8 mouse cellular contexts compared by ENCODE assay signal in the genomic region with DNA sequence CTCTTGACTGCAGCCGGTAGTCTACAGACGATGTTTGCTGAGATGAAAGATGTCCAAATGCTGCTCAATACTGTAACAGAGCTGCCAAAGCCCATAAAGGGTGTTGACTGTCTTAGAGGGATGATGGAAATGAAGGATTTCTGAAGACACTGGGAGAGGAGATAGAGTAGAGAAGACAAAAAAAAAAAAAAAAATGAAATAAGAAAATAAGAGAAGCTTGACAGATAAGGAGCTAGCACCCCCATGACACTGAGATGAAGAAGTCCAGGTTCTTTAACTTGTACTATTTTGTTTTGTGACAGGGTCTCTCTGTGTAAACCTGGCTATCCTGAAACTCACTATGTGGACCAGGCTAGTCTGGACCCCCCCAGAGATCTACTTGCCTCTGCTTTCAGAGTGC. TPM values are rescaled to one million over a fixed set of nuclear protein-coding genes. Genes with fewer than 3 reads are reported as not detected.
DNase-seq lines count a peak whose midpoint lies in the region; ATAC-seq and TF ChIP-seq lines count a peak whose summit lies in the region.

No protein-coding gene starts in this region.

- no peak for TF ChIP-seq POLR2A in CH12.LX (IDR thresholded peaks at IDR 0.05; ENCODE audit: low read depth, low read length)

- peak overlapping the region; percentile 91 for H3K4me3 ChIP-seq in heart, embryonic 13.5 days
- H3K4me3 ChIP-seq in CH12.LX (replicated peaks in 1 of 3; ENCODE audit: low read depth in 2 of 3, low read length in 2 of 3, poor library complexity in 1 of 3), result peak overlapping the region in 1 of 3 experiments; percentile 66
- no peak overlapping the region for H3K4me3 ChIP-seq in forebrain, embryonic 11.5 days (ENCODE audit: low read depth, low read length)
- peak overlapping the region; percentile 82 for H3K4me3 ChIP-seq in liver, embryonic 13.5 days (replicated peaks)

- no peaks in the 10 kb centered on the region for H3K9me3 ChIP-seq in heart, embryonic 13.5 days
- peaks cover 3% of the 10 kb centered on the region for H3K9me3 ChIP-seq in CH12.LX (replicated peaks; ENCODE audit: low read length)
- H3K9me3 ChIP-seq in forebrain, embryonic 11.5 days (ENCODE audit: control insufficient read depth, low read length), result no peaks in the 10 kb centered on the region
- H3K9me3 ChIP-seq in liver, embryonic 13.5 days (replicated peaks), result no peaks in the 10 kb centered on the region

- peak overlapping the region; percentile 96 for H3K9ac ChIP-seq in heart, embryonic 13.5 days
- no peak overlapping the region for H3K9ac ChIP-seq in CH12.LX (ENCODE audit: insufficient read depth, low read depth)
- no peak overlapping the region for H3K9ac ChIP-seq in forebrain, embryonic 11.5 days (ENCODE audit: low read length)
- peak overlapping the region; percentile 87 for H3K9ac ChIP-seq in liver, embryonic 13.5 days

- dilution Hi-C loops in CH12.LX (cut with MboI; ENCODE audit: extremely low pct_ligation_motif_present, extremely low pct_unique_long_range_greater_than_20kb, low sequenced_read_pairs), result no loop called here

- H3K4me1 ChIP-seq in heart, embryonic 13.5 days, result peaks cover 21% of the 10 kb centered on the region
- peaks cover 0 to 25% of the 10 kb centered on the region in 2 experiments; a peak in 2 of 4 replicates for H3K4me1 ChIP-seq in CH12.LX (ENCODE audit: control insufficient read depth in 1 of 2, insufficient read depth in 2 of 2)
- peaks cover 7% of the 10 kb centered on the region; the same call in 1 of the 2 replicates for H3K4me1 ChIP-seq in forebrain, embryonic 11.5 days (replicated peaks; ENCODE audit: control insufficient read depth, insufficient read depth, low read length)
- H3K4me1 ChIP-seq in liver, embryonic 13.5 days (replicated peaks), result peaks cover 24% of the 10 kb centered on the region

- in situ Hi-C loops in CH12.LX (cut with MboI; ENCODE audit: low pct_ligation_motif_present, low pct_unique_long_range_greater_than_20kb, low sequenced_read_pairs), result no loop called here

- H3K79me2 ChIP-seq in CH12.LX (replicated peaks; ENCODE audit: control insufficient read depth, extremely low read depth, insufficient read depth, poor library complexity, severe bottlenecking), result peaks cover 4% of the 10 kb centered on the region; the same call in 1 of the 2 replicates

- no peak for TF ChIP-seq EP300 in CH12.LX (IDR thresholded peaks at IDR 0.05; ENCODE audit: low read length)

- peaks cover 17% of the 10 kb centered on the region for H3K27me3 ChIP-seq in heart, embryonic 13.5 days (replicated peaks)
- peaks cover 12% of the 10 kb centered on the region for H3K27me3 ChIP-seq in CH12.LX (replicated peaks)
- no peaks in the 10 kb centered on the region; the same call in 1 of the 2 replicates for H3K27me3 ChIP-seq in forebrain, embryonic 11.5 days (ENCODE audit: control insufficient read depth, insufficient read depth, low read length)
- peaks cover 21% of the 10 kb centered on the region; the same call in 1 of the 2 replicates for H3K27me3 ChIP-seq in liver, embryonic 13.5 days

- no peak for ATAC-seq in heart, embryonic 13.5 days (ENCODE audit: extremely low read depth, insufficient number of reproducible peaks, low FRiP score, low TSS enrichment)
- ATAC-seq in forebrain, embryonic 11.5 days (replicated peaks; ENCODE audit: low FRiP score), result no peak
- ATAC-seq in liver, embryonic 13.5 days (ENCODE audit: low read depth), result no peak

- DNase-seq in heart, postnatal 4 days, result no peak
- no peak for DNase-seq in CH12.LX (ENCODE audit: extremely low read depth)
- no peak for DNase-seq in forebrain, embryonic 11.5 days (ENCODE audit: low spot score)
- DNase-seq in liver, embryonic 13.5 days, result no peak
- no peak for DNase-seq in layer of hippocampus, postnatal 14 days (ENCODE audit: low spot score in 2 of 2)
- no peak for DNase-seq in layer of hippocampus, postnatal 25 days (ENCODE audit: extremely low spot score in 1 of 2, low spot score in 1 of 2)
- no peak for DNase-seq in embryo, embryonic 10.5 days (ENCODE audit: low spot score)

- WGBS in heart, embryonic 13.5 days, result 27% methylated on average over 2 of the region's 2 CpGs
- WGBS in forebrain, embryonic 11.5 days, result 36% methylated on average over 2 of the region's 2 CpGs
- WGBS in liver, embryonic 13.5 days (ENCODE audit: insufficient replicate concordance), result 39% methylated on average over 2 of the region's 2 CpGs

- no peaks in the 10 kb centered on the region for H3K36me3 ChIP-seq in heart, embryonic 13.5 days
- H3K36me3 ChIP-seq in CH12.LX (replicated peaks in 1 of 2; ENCODE audit: control insufficient read depth in 1 of 2, insufficient read depth in 1 of 2, low read length in 1 of 2), result no peaks in the 10 kb centered on the region
- no peaks in the 10 kb centered on the region for H3K36me3 ChIP-seq in forebrain, embryonic 11.5 days (ENCODE audit: control insufficient read depth, insufficient read depth, low read length)
- H3K36me3 ChIP-seq in liver, embryonic 13.5 days, result no peaks in the 10 kb centered on the region

- H3K4me2 ChIP-seq in heart, embryonic 13.5 days, result peak overlapping the region; percentile 77
- peak overlapping the region; percentile 76 for H3K4me2 ChIP-seq in CH12.LX (ENCODE audit: insufficient read depth, low read depth, poor library complexity, severe bottlenecking)
- H3K4me2 ChIP-seq in forebrain, embryonic 11.5 days (ENCODE audit: low read depth, low read length, severe bottlenecking), result 0 out of 2 replicates have a peak overlapping the region, but pooled peaks have one; percentile 96
- H3K4me2 ChIP-seq in liver, embryonic 13.5 days, result peak overlapping the region; percentile 99

- TF ChIP-seq CTCF in CH12.LX (conservative IDR thresholded peaks at IDR 0.05 in 1 of 2, IDR thresholded peaks at IDR 0.05 in 1 of 2; ENCODE audit: low read depth in 2 of 2, low read length in 2 of 2), result no peak

- no peak overlapping the region for H3K27ac ChIP-seq in heart, embryonic 13.5 days (replicated peaks)
- H3K27ac ChIP-seq in CH12.LX (ENCODE audit: insufficient read depth, low read depth), result no peak overlapping the region
- no peak overlapping the region for H3K27ac ChIP-seq in forebrain, embryonic 11.5 days (ENCODE audit: low read depth, low read length)
- H3K27ac ChIP-seq in liver, embryonic 13.5 days, result no peak overlapping the region

- no peak for TF ChIP-seq RAD21 in CH12.LX (IDR thresholded peaks at IDR 0.05; ENCODE audit: low read depth, low read length)

TF ChIP-seq in CH12.LX, 34 proteins besides CTCF, POLR2A, EP300 and RAD21:
- no peak for TF ChIP-seq KAT2A (IDR thresholded peaks at IDR 0.05; ENCODE audit: insufficient replicate concordance, low read length)

RNA-seq across cellular contexts. Expression of a gene that starts 1.1 kb away (rescaled TPM):
- polyA plus RNA-seq in heart, embryonic 13.5 days (2015; fragmentation: Nextera tagmentation; extraction: Ambion mirVana), result 3.3 and 4.8 TPM in 2 replicates
- total RNA-seq in heart, postnatal 4 days (2021), result 10 to 100 TPM; 12.2 to 12.7 TPM
- total RNA-seq in CH12.LX (2012; rRNA removed) (13.4 and 14.3 TPM in 2 replicates), CH12.LX (2014; rRNA removed) (22.2 and 24.9 TPM in 2 replicates)
- 6.9 and 7.2 TPM in 2 replicates for polyA plus RNA-seq in CH12.LX (2012; ENCODE audit: insufficient read length, low read depth)
- polyA plus RNA-seq in forebrain, embryonic 11.5 days (2014; fragmentation: Nextera tagmentation; extraction: Ambion mirVana), result 4.2 and 7.5 TPM in 2 replicates
- polyA plus RNA-seq in liver, embryonic 13.5 days (2015; fragmentation: Nextera tagmentation; extraction: Ambion mirVana), result 3.7 and 4.4 TPM in 2 replicates
- total RNA-seq in layer of hippocampus, postnatal 14 days (2021), result 10 to 100 TPM; 43.8 to 44.3 TPM
- 10 to 100 TPM; 44.1 to 45.8 TPM for total RNA-seq in layer of hippocampus, postnatal 25 days (2021)

RNA-seq across cellular contexts. Expression of a gene that starts 1.5 kb away (rescaled TPM):
- 17.9 and 19.5 TPM in 2 replicates for polyA plus RNA-seq in heart, embryonic 13.5 days (2015; fragmentation: Nextera tagmentation; extraction: Ambion mirVana)
- total RNA-seq in heart, postnatal 4 days (2021), result 10 to 100 TPM; 14.1 to 15.2 TPM
- total RNA-seq in CH12.LX (2012; rRNA removed), result 10.7 and 11.8 TPM in 2 replicates
- 19.7 and 20.9 TPM in 2 replicates for total RNA-seq in CH12.LX (2014; rRNA removed)
- 11.2 and 14.4 TPM in 2 replicates for polyA plus RNA-seq in CH12.LX (2012; ENCODE audit: insufficient read length, low read depth)
- 15.6 and 15.9 TPM in 2 replicates for polyA plus RNA-seq in forebrain, embryonic 11.5 days (2014; fragmentation: Nextera tagmentation; extraction: Ambion mirVana)
- 9.2 and 13.3 TPM in 2 replicates for polyA plus RNA-seq in liver, embryonic 13.5 days (2015; fragmentation: Nextera tagmentation; extraction: Ambion mirVana)
- total RNA-seq in layer of hippocampus, postnatal 14 days (2021), result 10 to 100 TPM; 20.4 to 22.3 TPM
- total RNA-seq in layer of hippocampus, postnatal 25 days (2021), result 10 to 100 TPM; 21.6 to 24.3 TPM

RNA-seq across cellular contexts. Expression of a gene that starts 58.0 kb away (rescaled TPM):
- polyA plus RNA-seq in heart, embryonic 13.5 days (2015; fragmentation: Nextera tagmentation; extraction: Ambion mirVana), result 1,621 and 1,814 TPM in 2 replicates
- 1,000 to 10,000 TPM; 3,101 to 3,310 TPM for total RNA-seq in heart, postnatal 4 days (2021)
- total RNA-seq in CH12.LX (2012; rRNA removed) (365 and 379 TPM in 2 replicates), CH12.LX (2014; rRNA removed) (403 and 410 TPM in 2 replicates)
- 476 and 483 TPM in 2 replicates for polyA plus RNA-seq in CH12.LX (2012; ENCODE audit: insufficient read length, low read depth)
- 417 and 429 TPM in 2 replicates for polyA plus RNA-seq in forebrain, embryonic 11.5 days (2014; fragmentation: Nextera tagmentation; extraction: Ambion mirVana)
- polyA plus RNA-seq in liver, embryonic 13.5 days (2015; fragmentation: Nextera tagmentation; extraction: Ambion mirVana), result 124 and 129 TPM in 2 replicates
- 100 to 1,000 TPM; 684 to 686 TPM for total RNA-seq in layer of hippocampus, postnatal 14 days (2021)
- 100 to 1,000 TPM; 582 to 631 TPM for total RNA-seq in layer of hippocampus, postnatal 25 days (2021)

Comparison
In these comparisons a context has a peak if more than half of its experiments do, and no peak if none do; other contexts are left out.
1. H3K9ac ChIP-seq: peak in heart, embryonic 13.5 days (single experiment) and liver, embryonic 13.5 days (single experiment); none in CH12.LX (single experiment) and forebrain, embryonic 11.5 days (single experiment).
2. RNA of a gene that starts 58.0 kb away (total RNA-seq): 3,101 to 3,310 TPM in heart, postnatal 4 days; 684 to 686 TPM in layer of hippocampus, postnatal 14 days, 582 to 631 TPM in layer of hippocampus, postnatal 25 days and 365 to 410 TPM in CH12.LX; every median in the first group is over 4 times any median in the second.
3. Peak in every context shown above with its lines, with median percentiles within 50 percentile points of each other: H3K4me2 ChIP-seq.